Mouse (Mus musculus): ENCODE results near the gene Ptpn1. TPM values are rescaled to one million over a fixed set of nuclear protein-coding genes. Genes with fewer than 3 reads are reported as not detected.

Gene Ptpn1
- polyA plus RNA-seq, 1 experiment, result 1.9 TPM

- H3K4me3 ChIP-seq (replicated peaks), result no peak overlapping the region
- peaks cover 3% of the 10 kb centered on the region; the same call in 1 of the 2 replicates for H3K4me1 ChIP-seq (ENCODE audit: control insufficient read depth)
- H3K36me3 ChIP-seq (ENCODE audit: control insufficient read depth), result peaks cover 90% of the 10 kb centered on the region
- no peaks in the 10 kb centered on the region for H3K27me3 ChIP-seq (ENCODE audit: control insufficient read depth)
- no peaks in the 10 kb centered on the region for H3K9me3 ChIP-seq (ENCODE audit: control insufficient read depth, low read length)
- TF ChIP-seq TAL1 (IDR thresholded peaks at IDR 0.05; ENCODE audit: low read length) (no peak), GATA1 (IDR thresholded peaks at IDR 0.05; ENCODE audit: low read length) (no peak)
Observed at GRCm38 (mm10) chr2:167969851-167970541, 38.1 kb downstream of the Ptpn1 start.

GRCm38 (mm10) chr2:167972146-167972545, 40.3 kb downstream of the Ptpn1 start:
- Histone ChIP-seq H3K4me3 (replicated peaks) (no peak overlapping the region), H3K27me3 (ENCODE audit: control insufficient read depth) (no peaks in the 10 kb centered on the region), H3K4me1 (ENCODE audit: control insufficient read depth) (peaks cover 3% of the 10 kb centered on the region; the same call in 1 of the 2 replicates), H3K9me3 (ENCODE audit: control insufficient read depth, low read length) (no peaks in the 10 kb centered on the region), H3K36me3 (ENCODE audit: control insufficient read depth) (peaks cover 89% of the 10 kb centered on the region)
- no peak for TF ChIP-seq GATA1 (IDR thresholded peaks at IDR 0.05; ENCODE audit: low read length)
- no peak for TF ChIP-seq TAL1 (IDR thresholded peaks at IDR 0.05; ENCODE audit: low read length)

GRCm38 (mm10) chr2:167972809-167973208, 41.0 kb downstream of the Ptpn1 start:
- peaks cover 3% of the 10 kb centered on the region; the same call in 1 of the 2 replicates for H3K4me1 ChIP-seq (ENCODE audit: control insufficient read depth)
- H3K36me3 ChIP-seq (ENCODE audit: control insufficient read depth), result peaks cover 89% of the 10 kb centered on the region
- TF ChIP-seq TAL1 (IDR thresholded peaks at IDR 0.05; ENCODE audit: low read length), result no peak
- no peak for TF ChIP-seq GATA1 (IDR thresholded peaks at IDR 0.05; ENCODE audit: low read length)
- no peak overlapping the region for H3K4me3 ChIP-seq (replicated peaks)
- H3K27me3 ChIP-seq (ENCODE audit: control insufficient read depth), result no peaks in the 10 kb centered on the region
- H3K9me3 ChIP-seq (ENCODE audit: control insufficient read depth, low read length), result no peaks in the 10 kb centered on the region

GRCm38 (mm10) chr2:167975746-167976145, 43.9 kb downstream of the Ptpn1 start:
- Histone ChIP-seq H3K4me3 (replicated peaks) (no peak overlapping the region), H3K36me3 (ENCODE audit: control insufficient read depth) (peaks cover 76% of the 10 kb centered on the region), H3K9me3 (ENCODE audit: control insufficient read depth, low read length) (no peaks in the 10 kb centered on the region), H3K4me1 (ENCODE audit: control insufficient read depth) (peaks cover 5% of the 10 kb centered on the region; the same call in 1 of the 2 replicates), H3K27me3 (ENCODE audit: control insufficient read depth) (no peaks in the 10 kb centered on the region)
- no peak for TF ChIP-seq TAL1 (IDR thresholded peaks at IDR 0.05; ENCODE audit: low read length)
- TF ChIP-seq GATA1 (IDR thresholded peaks at IDR 0.05; ENCODE audit: low read length), result no peak

- no peak for TF ChIP-seq GATA1 (IDR thresholded peaks at IDR 0.05; ENCODE audit: low read length)
- TF ChIP-seq TAL1 (IDR thresholded peaks at IDR 0.05; ENCODE audit: low read length), result no peak
- Histone ChIP-seq H3K4me3 (replicated peaks) (no peak overlapping the region), H3K4me1 (ENCODE audit: control insufficient read depth) (peaks cover 2% of the 10 kb centered on the region; the same call in 1 of the 2 replicates), H3K36me3 (ENCODE audit: control insufficient read depth) (peaks cover 57% of the 10 kb centered on the region), H3K27me3 (ENCODE audit: control insufficient read depth) (no peaks in the 10 kb centered on the region), H3K9me3 (ENCODE audit: control insufficient read depth, low read length) (no peaks in the 10 kb centered on the region)
Observed at GRCm38 (mm10) chr2:167978271-167978670, 46.4 kb downstream of the Ptpn1 start.

- peaks cover 36% of the 10 kb centered on the region for H3K36me3 ChIP-seq (ENCODE audit: control insufficient read depth)
- no peaks in the 10 kb centered on the region for H3K27me3 ChIP-seq (ENCODE audit: control insufficient read depth)
- H3K9me3 ChIP-seq (ENCODE audit: control insufficient read depth, low read length), result no peaks in the 10 kb centered on the region
- TF ChIP-seq GATA1 (IDR thresholded peaks at IDR 0.05; ENCODE audit: low read length) (no peak), TAL1 (IDR thresholded peaks at IDR 0.05; ENCODE audit: low read length) (no peak)
- no peak overlapping the region for H3K4me3 ChIP-seq (replicated peaks)
- peaks cover 2% of the 10 kb centered on the region; the same call in 1 of the 2 replicates for H3K4me1 ChIP-seq (ENCODE audit: control insufficient read depth)
Observed at GRCm38 (mm10) chr2:167980391-167980790, 48.5 kb downstream of the Ptpn1 start.

- Histone ChIP-seq H3K4me1 (ENCODE audit: control insufficient read depth) (peaks cover 10% of the 10 kb centered on the region), H3K4me3 (replicated peaks) (no peak overlapping the region), H3K9me3 (ENCODE audit: control insufficient read depth, low read length) (no peaks in the 10 kb centered on the region), H3K27me3 (ENCODE audit: control insufficient read depth) (no peaks in the 10 kb centered on the region), H3K36me3 (ENCODE audit: control insufficient read depth) (peaks cover 14% of the 10 kb centered on the region)
- TF ChIP-seq TAL1 (IDR thresholded peaks at IDR 0.05; ENCODE audit: low read length), result no peak
Observed at GRCm38 (mm10) chr2:167982646-167983045, 50.8 kb downstream of the Ptpn1 start.

- Histone ChIP-seq H3K4me3 (replicated peaks) (no peak overlapping the region), H3K9me3 (ENCODE audit: control insufficient read depth, low read length) (no peaks in the 10 kb centered on the region), H3K36me3 (ENCODE audit: control insufficient read depth) (peaks cover 3% of the 10 kb centered on the region), H3K4me1 (ENCODE audit: control insufficient read depth) (peaks cover 12% of the 10 kb centered on the region), H3K27me3 (ENCODE audit: control insufficient read depth) (no peaks in the 10 kb centered on the region)
- TF ChIP-seq TAL1 (IDR thresholded peaks at IDR 0.05; ENCODE audit: low read length) (no peak), GATA1 (IDR thresholded peaks at IDR 0.05; ENCODE audit: low read length) (no peak)
Observed at GRCm38 (mm10) chr2:167984371-167984770, 52.5 kb downstream of the Ptpn1 start.

GRCm38 (mm10) chr2:167984946-167985345, 53.1 kb downstream of the Ptpn1 start:
- TF ChIP-seq GATA1 (IDR thresholded peaks at IDR 0.05; ENCODE audit: low read length) (no peak), TAL1 (IDR thresholded peaks at IDR 0.05; ENCODE audit: low read length) (no peak)
- Histone ChIP-seq H3K36me3 (ENCODE audit: control insufficient read depth) (no peaks in the 10 kb centered on the region; the same call in 1 of the 2 replicates), H3K9me3 (ENCODE audit: control insufficient read depth, low read length) (no peaks in the 10 kb centered on the region), H3K4me1 (ENCODE audit: control insufficient read depth) (peaks cover 12% of the 10 kb centered on the region), H3K4me3 (replicated peaks) (no peak overlapping the region), H3K27me3 (ENCODE audit: control insufficient read depth) (no peaks in the 10 kb centered on the region)
